Mouse (Mus musculus): ENCODE results near the gene Gpha2. TPM values are rescaled to one million over a fixed set of nuclear protein-coding genes. Genes with fewer than 3 reads are reported as not detected.

The Gpha2 gene
- polyA plus RNA-seq, 1 experiment from 2014 or later = 2.1 TPM

DNA sequence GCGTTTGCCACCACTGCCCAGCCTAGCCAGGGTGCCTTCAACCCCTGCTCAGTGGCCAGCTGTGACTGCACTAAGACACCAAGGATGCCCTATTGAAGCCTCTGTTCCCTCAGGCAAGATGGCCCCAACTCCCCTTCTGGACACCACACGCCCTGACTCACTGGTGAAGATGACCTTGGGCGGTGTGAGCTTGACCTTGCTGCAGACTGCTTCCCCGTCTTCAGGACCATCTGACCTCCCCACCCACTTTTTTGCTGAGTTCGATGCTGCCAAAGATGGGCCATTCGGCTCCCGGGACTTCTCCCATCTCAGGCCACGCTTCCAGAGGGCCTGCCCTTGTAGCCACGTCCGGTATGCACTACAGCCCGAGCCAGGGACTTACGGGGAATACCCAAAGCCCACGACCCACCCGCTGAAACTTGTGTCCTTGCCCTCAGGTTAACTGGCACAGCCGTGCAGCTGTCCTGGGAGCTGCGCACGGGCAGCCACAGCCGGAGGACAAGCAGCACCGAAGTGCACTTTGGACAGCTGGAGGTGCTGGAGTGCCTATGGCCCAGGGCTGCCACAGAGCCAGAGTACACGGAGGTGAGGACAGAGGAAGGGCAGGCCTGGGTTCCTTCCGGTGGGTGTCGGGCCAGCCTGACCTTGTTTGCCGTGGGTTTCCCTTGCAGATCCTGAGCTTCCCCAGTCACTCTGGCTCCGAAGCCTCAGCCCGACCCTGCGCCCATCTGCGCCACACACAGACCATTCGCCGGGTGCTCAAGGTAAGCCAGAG lies 21.5 kb downstream of the Gpha2 start:
- WGBS = 93% methylated on average over 29 of the region's 29 CpGs

DNA sequence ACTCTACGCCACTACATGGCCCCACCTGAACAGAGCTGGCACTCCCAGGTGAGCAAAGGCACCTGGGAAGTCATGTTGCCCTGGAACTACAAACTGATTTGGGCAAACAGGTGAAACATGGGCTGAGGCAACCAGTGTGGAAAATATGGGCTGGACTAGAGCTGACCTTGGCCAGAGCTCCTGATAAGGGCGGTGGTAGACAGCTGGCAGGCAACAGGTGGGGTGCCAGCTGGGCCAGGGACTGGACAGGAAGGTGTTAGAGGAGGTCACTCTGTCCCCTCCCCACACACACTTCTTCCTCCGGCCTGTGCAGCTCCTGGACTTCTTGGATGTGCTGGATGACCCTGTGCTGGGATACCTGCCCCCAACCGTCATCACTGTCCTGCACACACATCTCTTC lies 26.8 kb downstream of the Gpha2 start:
- WGBS = 90% methylated on average over 4 of the region's 4 CpGs
- no peak for DNase-seq (ENCODE audit: low spot score)
- Histone ChIP-seq H3K36me3 (peaks cover 96% of the 10 kb centered on the region), H3K27ac (no peak overlapping the region), H3K4me1 (no peaks in the 10 kb centered on the region), H3K9me3 (replicated peaks) (no peaks in the 10 kb centered on the region), H3K4me3 (no peak overlapping the region), H3K27me3 (ENCODE audit: low read depth, poor library complexity, severe bottlenecking) (no peaks in the 10 kb centered on the region)

More for the DNA sequence above, 21.5 kb downstream of the Gpha2 start:
- H3K36me3 ChIP-seq = peaks cover 87% of the 10 kb centered on the region
- no peaks in the 10 kb centered on the region for H3K9me3 ChIP-seq (replicated peaks)
- no peak overlapping the region for H3K27ac ChIP-seq
- no peak for DNase-seq (ENCODE audit: low spot score)
- H3K4me1 ChIP-seq = peaks cover 1% of the 10 kb centered on the region
- no peak overlapping the region for H3K4me3 ChIP-seq
- H3K27me3 ChIP-seq (ENCODE audit: low read depth, poor library complexity, severe bottlenecking) = no peaks in the 10 kb centered on the region

GRCm38 (mm10) chr19:6260428-6260827 lies 34.2 kb downstream of the Gpha2 start:
- no peaks in the 10 kb centered on the region for H3K27me3 ChIP-seq (ENCODE audit: low read depth, poor library complexity, severe bottlenecking)
- no peak overlapping the region for H3K4me3 ChIP-seq
- peaks cover 13% of the 10 kb centered on the region; the same call in 1 of the 2 replicates for H3K4me1 ChIP-seq
- peak; percentile 40 for DNase-seq (ENCODE audit: low spot score)
- H3K36me3 ChIP-seq = peaks cover 72% of the 10 kb centered on the region
- H3K9me3 ChIP-seq (replicated peaks) = no peaks in the 10 kb centered on the region
- H3K27ac ChIP-seq = 0 out of 2 replicates have a peak overlapping the region, but pooled peaks have one; percentile 9
- WGBS = 78% methylated on average over 2 of the region's 2 CpGs

GRCm38 (mm10) chr19:6260946-6261345 lies 34.8 kb downstream of the Gpha2 start:
- H3K4me1 ChIP-seq = peaks cover 13% of the 10 kb centered on the region; the same call in 1 of the 2 replicates
- no peak overlapping the region for H3K4me3 ChIP-seq
- WGBS = 81% methylated on average over 4 of the region's 4 CpGs
- H3K36me3 ChIP-seq = peaks cover 67% of the 10 kb centered on the region
- no peak for DNase-seq (ENCODE audit: low spot score)
- no peak overlapping the region for H3K27ac ChIP-seq
- no peaks in the 10 kb centered on the region for H3K9me3 ChIP-seq (replicated peaks)
- no peaks in the 10 kb centered on the region for H3K27me3 ChIP-seq (ENCODE audit: low read depth, poor library complexity, severe bottlenecking)

DNA sequence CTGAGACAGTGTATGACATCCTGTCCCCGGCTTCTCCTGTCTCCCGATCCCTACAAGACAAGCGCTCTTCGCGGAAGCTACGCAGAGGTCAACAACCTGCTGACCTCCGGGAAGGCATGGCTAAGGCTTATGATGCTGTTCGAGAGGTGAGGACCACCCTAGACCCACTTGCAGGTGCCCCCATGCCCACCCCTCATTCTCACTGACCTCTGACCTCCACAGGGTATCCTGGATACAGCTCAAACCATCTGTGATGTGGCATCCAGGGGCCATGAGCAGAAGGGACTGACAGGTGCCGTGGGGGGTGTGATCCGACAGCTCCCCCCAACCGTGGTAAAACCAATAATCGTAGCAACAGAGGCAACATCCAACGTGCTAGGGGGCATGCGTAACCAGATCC lies 35.2 kb downstream of the Gpha2 start:
- H3K27me3 ChIP-seq (ENCODE audit: low read depth, poor library complexity, severe bottlenecking) = no peaks in the 10 kb centered on the region
- peaks cover 63% of the 10 kb centered on the region for H3K36me3 ChIP-seq
- DNase-seq (ENCODE audit: low spot score) = no peak
- H3K4me3 ChIP-seq = no peak overlapping the region
- no peak overlapping the region for H3K27ac ChIP-seq
- peaks cover 13% of the 10 kb centered on the region; the same call in 1 of the 2 replicates for H3K4me1 ChIP-seq
- H3K9me3 ChIP-seq (replicated peaks) = no peaks in the 10 kb centered on the region
- WGBS = 95% methylated on average over 14 of the region's 14 CpGs

GRCm38 (mm10) chr19:6262222-6262621 lies 36.0 kb downstream of the Gpha2 start:
- no peaks in the 10 kb centered on the region for H3K27me3 ChIP-seq (ENCODE audit: low read depth, poor library complexity, severe bottlenecking)
- peaks cover 15% of the 10 kb centered on the region for H3K4me1 ChIP-seq
- H3K36me3 ChIP-seq = peaks cover 54% of the 10 kb centered on the region
- WGBS = 63% methylated on average over 7 of the region's 7 CpGs
- H3K4me3 ChIP-seq = no peak overlapping the region
- no peak overlapping the region for H3K27ac ChIP-seq
- H3K9me3 ChIP-seq (replicated peaks) = no peaks in the 10 kb centered on the region
- peak; percentile 79 for DNase-seq (ENCODE audit: low spot score)

GRCm38 (mm10) chr19:6262839-6263433 lies 36.8 kb downstream of the Gpha2 start:
- H3K9me3 ChIP-seq (replicated peaks) = no peaks in the 10 kb centered on the region
- no peak for DNase-seq (ENCODE audit: low spot score)
- 94% methylated on average over 8 of the region's 8 CpGs for WGBS
- H3K27ac ChIP-seq = no peak overlapping the region
- H3K36me3 ChIP-seq = peaks cover 47% of the 10 kb centered on the region
- H3K4me3 ChIP-seq = no peak overlapping the region
- no peaks in the 10 kb centered on the region for H3K27me3 ChIP-seq (ENCODE audit: low read depth, poor library complexity, severe bottlenecking)
- peaks cover 22% of the 10 kb centered on the region for H3K4me1 ChIP-seq

DNA sequence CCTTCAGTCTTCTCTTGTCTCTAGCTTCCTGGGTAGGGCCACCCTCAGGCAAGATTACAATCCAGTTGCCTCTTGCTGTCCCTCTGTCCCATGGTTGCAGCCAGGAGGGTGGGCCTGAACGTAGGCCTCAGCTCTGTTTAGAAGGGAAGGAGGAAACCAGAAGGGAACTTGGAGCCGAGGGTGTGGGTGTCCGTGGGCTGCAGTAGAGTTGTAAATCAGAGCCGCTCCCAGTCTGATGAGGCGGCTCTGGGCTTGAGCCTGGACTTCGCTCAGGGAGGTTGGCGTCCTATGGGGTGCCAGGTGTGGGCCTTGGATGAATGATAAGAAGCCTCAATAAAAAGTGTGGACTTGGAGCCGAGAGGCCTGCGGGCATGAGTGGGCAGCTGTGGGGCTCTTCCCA lies 38.0 kb downstream of the Gpha2 start:
- no peaks in the 10 kb centered on the region for H3K9me3 ChIP-seq (replicated peaks)
- peaks cover 34% of the 10 kb centered on the region for H3K36me3 ChIP-seq
- peaks cover 23% of the 10 kb centered on the region for H3K4me1 ChIP-seq
- H3K27ac ChIP-seq = 0 out of 2 replicates have a peak overlapping the region, but pooled peaks have one; percentile 28
- no peaks in the 10 kb centered on the region for H3K27me3 ChIP-seq (ENCODE audit: low read depth, poor library complexity, severe bottlenecking)
- WGBS = 67% methylated on average over 9 of the region's 9 CpGs
- H3K4me3 ChIP-seq = no peak overlapping the region
- no peak for DNase-seq (ENCODE audit: low spot score)

- no peak for DNase-seq (ENCODE audit: low spot score)
- no peak overlapping the region for H3K27ac ChIP-seq
- no peaks in the 10 kb centered on the region for H3K27me3 ChIP-seq (ENCODE audit: low read depth, poor library complexity, severe bottlenecking)
- peaks cover 30% of the 10 kb centered on the region for H3K36me3 ChIP-seq
- no peak overlapping the region for H3K4me3 ChIP-seq
- 88% methylated on average over 8 of the region's 8 CpGs for WGBS
- H3K9me3 ChIP-seq (replicated peaks) = no peaks in the 10 kb centered on the region
- H3K4me1 ChIP-seq = peaks cover 23% of the 10 kb centered on the region
These were observed 38.8 kb downstream of the Gpha2 start for GRCm38 (mm10) chr19:6264945-6265344.

DNA sequence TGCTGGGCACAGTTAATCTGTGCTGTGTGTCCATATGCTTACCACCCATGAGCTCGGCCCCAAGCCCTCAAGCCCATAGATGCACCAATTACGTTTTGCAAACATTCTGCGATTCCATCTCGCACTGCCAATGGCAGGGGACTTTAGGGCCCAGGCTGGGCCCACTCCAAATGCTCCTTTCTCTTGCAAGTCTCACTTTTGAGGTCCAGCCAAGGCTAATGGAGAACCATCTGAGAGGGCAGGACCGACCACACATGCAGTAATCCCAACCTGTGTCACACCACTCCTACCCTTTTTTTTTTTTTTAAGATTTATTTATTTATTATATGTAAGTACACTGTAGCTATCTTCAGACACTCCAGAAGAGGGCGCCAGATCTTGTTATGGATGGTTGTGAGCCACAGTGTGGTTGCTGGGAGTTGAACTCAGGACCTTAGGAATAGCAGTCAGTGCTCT lies 39.6 kb downstream of the Gpha2 start:
- H3K4me3 ChIP-seq = no peak overlapping the region
- no peak overlapping the region for H3K27ac ChIP-seq
- H3K9me3 ChIP-seq (replicated peaks) = no peaks in the 10 kb centered on the region
- H3K36me3 ChIP-seq = peaks cover 22% of the 10 kb centered on the region
- peaks cover 23% of the 10 kb centered on the region for H3K4me1 ChIP-seq
- H3K27me3 ChIP-seq (ENCODE audit: low read depth, poor library complexity, severe bottlenecking) = peaks cover 1% of the 10 kb centered on the region; the same call in 1 of the 2 replicates
- WGBS = 72% methylated on average over 6 of the region's 6 CpGs
- no peak for DNase-seq (ENCODE audit: low spot score)

GRCm38 (mm10) chr19:6267306-6268169 lies 41.4 kb downstream of the Gpha2 start:
- Histone ChIP-seq H3K4me3 (no peak overlapping the region), H3K9me3 (replicated peaks) (no peaks in the 10 kb centered on the region), H3K27me3 (ENCODE audit: low read depth, poor library complexity, severe bottlenecking) (peaks cover 15% of the 10 kb centered on the region; the same call in 1 of the 2 replicates), H3K27ac (no peak overlapping the region), H3K4me1 (peaks cover 23% of the 10 kb centered on the region), H3K36me3 (peaks cover 4% of the 10 kb centered on the region)
- no peak for DNase-seq (ENCODE audit: low spot score)
- WGBS = 51% methylated on average over 11 of the region's 11 CpGs

GRCm38 (mm10) chr19:6268170-6268528 lies 42.0 kb downstream of the Gpha2 start:
- H3K27ac ChIP-seq = no peak overlapping the region
- no peaks in the 10 kb centered on the region for H3K9me3 ChIP-seq (replicated peaks)
- H3K36me3 ChIP-seq = no peaks in the 10 kb centered on the region
- peaks cover 15% of the 10 kb centered on the region; the same call in 1 of the 2 replicates for H3K27me3 ChIP-seq (ENCODE audit: low read depth, poor library complexity, severe bottlenecking)
- peak; percentile 93 for DNase-seq (ENCODE audit: low spot score)
- WGBS = 16% methylated on average over 8 of the region's 8 CpGs
- H3K4me1 ChIP-seq = peaks cover 23% of the 10 kb centered on the region
- H3K4me3 ChIP-seq = no peak overlapping the region

All from limb, embryonic 10.5 days (tissue).